Mouse (Mus musculus) forebrain, embryonic 11.5 days (tissue): ENCODE measurements around the gene Trpc7. TPM values are rescaled to one million over a fixed set of nuclear protein-coding genes. Genes with fewer than 3 reads are reported as not detected.
A peak's percentile ranks its signal among the peaks of the same experiment; 100 is the strongest.

Experiments
- ATAC-seq: fragments of 200-750 bp; cut with Nextera tagmentation; replicated peaks from 2 replicates; pipeline ENCODE4 v1.8.0; 2017; ENCODE audit warnings: moderate TSS enrichment; ENCODE audit not compliant: low FRiP score
- DNase-seq: peaks from one replicate; pipeline ENCODE4 v3.0.0-alpha.2; 2017; ENCODE audit warnings: low spot score
- H3K27ac ChIP-seq: fragments of 300-500 bp; sonication (generic); 2 replicates; pipeline ENCODE4 v1.5.1; 2014; ENCODE audit warnings: low read depth, low read length
- H3K27me3 ChIP-seq: fragments of 300-500 bp; sonication (generic); 2 replicates; pipeline ENCODE4 v1.6.1; 2014; ENCODE audit warnings: mild to moderate bottlenecking, low read length, mixed read lengths; ENCODE audit not compliant: control insufficient read depth, insufficient read depth
- H3K36me3 ChIP-seq: fragments of 300-500 bp; sonication (generic); 2 replicates; pipeline ENCODE4 v1.6.1; 2014; ENCODE audit warnings: mild to moderate bottlenecking, low read length, moderate library complexity, mixed read lengths; ENCODE audit not compliant: control insufficient read depth, insufficient read depth
- H3K4me1 ChIP-seq: fragments of 300-500 bp; sonication (generic); replicated peaks from 2 replicates; pipeline ENCODE4 v1.6.1; 2014; ENCODE audit warnings: low read length, mixed read lengths; ENCODE audit not compliant: control insufficient read depth, insufficient read depth
- H3K4me2 ChIP-seq: fragments of 300-500 bp; sonication (generic); 2 replicates; pipeline ENCODE4 v1.6.1; 2014; ENCODE audit warnings: low read depth, mild to moderate bottlenecking, low read length, moderate library complexity, mixed read lengths; ENCODE audit not compliant: severe bottlenecking
- H3K4me3 ChIP-seq: fragments of 300-500 bp; sonication (generic); 2 replicates; pipeline ENCODE4 v1.5.1; 2014; ENCODE audit warnings: low read depth, low read length
- H3K9ac ChIP-seq: fragments of 300-500 bp; sonication (generic); 2 replicates; pipeline ENCODE4 v1.6.1; 2014; ENCODE audit warnings: low read length
- H3K9me3 ChIP-seq: fragments of 300-500 bp; sonication (generic); 2 replicates; pipeline ENCODE4 v1.6.1; 2016; ENCODE audit warnings: low read length, mixed read lengths; ENCODE audit not compliant: control insufficient read depth
- WGBS: fragments of 180-500 bp; shearing (Covaris S2); extraction: QIAGEN DNeasy Blood & Tissue Kit; methylation state at CpG from one replicate; pipeline ENCODE4 v1.1.7; 2014; 5-methylcytosine and 5-hydroxymethylcytosine counted together
- polyA plus RNA-seq: library from polyadenylated mRNA; unstranded; fragments of >200 nt; fragmentation: Nextera tagmentation; extraction: Ambion mirVana; gene quantifications from 2 replicates; pipeline ENCODE4 v1.2.1, GENCODE M21; 2014

Trpc7 gene
- polyA plus RNA-seq, 1 experiment from 2014 or later, result not detected

DNA sequence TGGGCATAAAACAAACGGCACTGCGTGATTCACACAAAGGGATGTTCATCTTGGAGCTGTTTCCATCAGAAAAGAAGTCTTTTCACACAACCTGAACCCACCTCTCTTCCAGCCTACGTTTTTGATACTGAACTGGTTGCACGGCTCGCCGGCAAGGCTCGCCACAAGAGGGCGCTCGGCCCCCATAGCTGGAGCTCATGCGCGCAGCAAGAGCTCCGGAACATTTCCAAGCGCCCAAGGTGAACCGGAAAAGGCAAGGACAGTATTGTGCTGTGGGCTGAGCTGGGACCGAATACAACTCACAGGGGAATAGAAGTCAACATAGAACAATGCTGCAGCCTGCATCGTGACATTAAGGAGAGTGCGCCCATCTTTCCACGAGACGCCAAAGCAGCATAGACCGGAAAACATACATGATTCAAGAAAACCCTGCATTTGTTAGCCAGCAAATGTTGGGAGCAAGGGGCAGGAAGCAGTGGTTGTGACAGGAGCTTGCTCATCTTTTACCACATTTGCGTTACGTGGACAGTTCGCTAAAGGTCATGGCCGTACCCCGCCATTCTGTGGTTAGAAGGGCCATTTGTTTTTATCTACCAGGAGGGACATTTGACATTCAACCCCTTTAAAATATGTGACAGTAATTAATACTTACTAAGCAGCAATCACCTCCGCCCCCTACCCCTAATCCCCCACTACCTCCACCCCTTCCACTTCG is 88.9 kb downstream of the Trpc7 start:
- Histone ChIP-seq H3K27me3 (no peaks in the 10 kb centered on the region), H3K4me3 (no peak overlapping the region), H3K9me3 (no peaks in the 10 kb centered on the region), H3K27ac (no peak overlapping the region), H3K4me1 (no peaks in the 10 kb centered on the region), H3K4me2 (peak overlapping the region; percentile 44; the same call in 1 of the 2 replicates), H3K9ac (no peak overlapping the region), H3K36me3 (no peaks in the 10 kb centered on the region)
- DNase-seq (peak; percentile 94), ATAC-seq (peak; percentile 64; the same call in 1 of the 2 replicates)
- 8% methylated on average over 27 of the region's 27 CpGs for WGBS

DNA sequence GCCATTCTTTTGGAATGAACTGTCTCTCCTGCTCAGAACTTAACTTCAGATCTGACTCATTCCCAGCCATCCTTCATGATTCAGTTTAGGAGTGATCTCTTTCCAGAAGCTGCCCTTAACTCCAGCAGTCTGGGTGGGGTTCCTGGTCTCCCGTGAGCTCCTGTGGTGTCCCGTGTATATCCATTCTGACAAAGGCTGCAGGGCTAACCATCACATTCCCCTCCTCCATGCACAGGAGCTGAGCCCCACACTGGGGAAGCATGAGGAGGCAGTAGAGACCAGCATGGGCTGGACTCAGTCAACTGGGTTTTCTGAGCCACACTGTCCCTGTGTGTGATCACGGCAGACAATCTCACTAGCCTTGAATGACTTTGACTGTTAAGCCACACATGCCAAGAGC is 90.7 kb downstream of the Trpc7 start:
- Histone ChIP-seq H3K4me3 (no peak overlapping the region), H3K36me3 (no peaks in the 10 kb centered on the region), H3K27ac (no peak overlapping the region), H3K9me3 (no peaks in the 10 kb centered on the region), H3K4me1 (no peaks in the 10 kb centered on the region), H3K27me3 (no peaks in the 10 kb centered on the region), H3K4me2 (no peak overlapping the region), H3K9ac (no peak overlapping the region)
- no peak for ATAC-seq
- 86% methylated on average over 3 of the region's 3 CpGs for WGBS
- DNase-seq, result no peak

DNA sequence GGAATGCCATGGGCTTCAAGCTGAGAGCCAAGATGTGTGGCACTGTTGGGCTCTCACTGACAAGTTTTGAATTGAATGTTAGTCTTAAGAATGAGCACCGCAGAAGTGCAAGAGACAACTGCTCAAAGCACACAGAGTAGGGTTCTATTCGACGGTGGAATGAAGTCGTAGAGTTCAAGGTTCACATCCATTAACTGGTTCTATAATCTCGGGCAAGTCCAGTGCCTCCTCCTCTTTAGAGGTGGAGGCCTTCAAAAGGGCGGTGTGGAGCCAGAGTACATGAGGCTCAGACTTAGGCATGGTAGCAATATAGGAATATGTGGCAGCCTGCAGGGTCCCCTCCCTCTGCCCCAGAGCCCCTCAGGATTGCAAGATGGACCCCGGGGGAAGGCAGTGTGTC is 98.3 kb downstream of the Trpc7 start:
- Histone ChIP-seq H3K4me2 (no peak overlapping the region), H3K27me3 (no peaks in the 10 kb centered on the region), H3K36me3 (no peaks in the 10 kb centered on the region), H3K9ac (no peak overlapping the region), H3K4me1 (peaks cover 3% of the 10 kb centered on the region; the same call in 1 of the 2 replicates), H3K4me3 (no peak overlapping the region), H3K9me3 (no peaks in the 10 kb centered on the region), H3K27ac (no peak overlapping the region)
- ATAC-seq (no peak), DNase-seq (no peak)
- 84% methylated on average over 7 of the region's 7 CpGs for WGBS

DNA sequence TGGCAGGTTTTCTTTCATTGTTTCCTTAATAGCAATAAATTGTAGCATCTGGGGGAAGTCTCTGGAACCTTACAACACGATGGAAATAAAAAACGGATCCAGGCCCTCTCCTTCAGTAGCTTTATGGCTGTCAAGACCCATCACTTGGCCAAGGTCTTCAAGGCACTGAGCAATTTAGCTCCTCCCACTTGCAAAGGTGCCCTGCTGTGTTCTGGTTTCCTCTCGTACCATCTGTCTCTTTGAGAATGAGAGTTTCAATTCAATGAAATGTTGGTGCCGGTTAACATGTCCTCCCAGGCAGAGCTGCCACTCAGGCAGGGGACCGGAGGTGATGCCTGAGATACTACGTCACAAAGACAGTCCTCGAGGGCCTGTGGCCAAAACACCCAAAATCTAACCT is 100.3 kb downstream of the Trpc7 start:
- Histone ChIP-seq H3K4me3 (no peak overlapping the region), H3K27ac (no peak overlapping the region)
- no peak for ATAC-seq

DNA sequence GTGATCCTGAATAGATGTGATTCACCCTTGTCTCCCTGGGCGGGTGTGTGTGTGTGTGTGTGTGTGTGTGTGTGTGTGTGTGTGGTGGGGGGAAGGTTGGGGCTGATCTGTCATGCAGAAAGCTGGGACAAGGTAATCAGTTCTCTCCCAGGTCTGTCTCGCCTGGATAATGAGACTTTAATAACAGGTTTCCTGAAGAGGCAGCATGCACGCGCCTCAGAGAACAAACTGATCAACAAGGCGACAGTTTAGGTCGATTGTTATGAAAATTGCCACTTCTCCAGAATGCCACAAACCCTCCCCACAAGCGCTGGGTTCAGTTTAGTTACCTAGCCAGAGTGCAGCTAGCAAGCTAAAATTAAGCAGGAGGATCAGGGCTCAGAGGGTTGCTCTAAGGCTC is 101.4 kb downstream of the Trpc7 start:
- no peaks in the 10 kb centered on the region for H3K27me3 ChIP-seq
- DNase-seq, result no peak
- no peaks in the 10 kb centered on the region for H3K9me3 ChIP-seq
- no peak overlapping the region for H3K27ac ChIP-seq
- H3K4me3 ChIP-seq, result no peak overlapping the region
- ATAC-seq, result no peak
- no peak overlapping the region for H3K9ac ChIP-seq
- 45% methylated on average over 7 of the region's 7 CpGs for WGBS
- H3K4me2 ChIP-seq, result no peak overlapping the region
- no peaks in the 10 kb centered on the region for H3K36me3 ChIP-seq
- H3K4me1 ChIP-seq, result peaks cover 5% of the 10 kb centered on the region; the same call in 1 of the 2 replicates

More for the DNA sequence above, 100.3 kb downstream of the Trpc7 start:
- H3K27me3 ChIP-seq, result no peaks in the 10 kb centered on the region
- no peaks in the 10 kb centered on the region for H3K36me3 ChIP-seq
- no peak overlapping the region for H3K9ac ChIP-seq
- peaks cover 5% of the 10 kb centered on the region; the same call in 1 of the 2 replicates for H3K4me1 ChIP-seq
- H3K4me2 ChIP-seq, result no peak overlapping the region
- DNase-seq, result no peak
- WGBS, result 90% methylated on average over 7 of the region's 7 CpGs
- no peaks in the 10 kb centered on the region for H3K9me3 ChIP-seq

DNA sequence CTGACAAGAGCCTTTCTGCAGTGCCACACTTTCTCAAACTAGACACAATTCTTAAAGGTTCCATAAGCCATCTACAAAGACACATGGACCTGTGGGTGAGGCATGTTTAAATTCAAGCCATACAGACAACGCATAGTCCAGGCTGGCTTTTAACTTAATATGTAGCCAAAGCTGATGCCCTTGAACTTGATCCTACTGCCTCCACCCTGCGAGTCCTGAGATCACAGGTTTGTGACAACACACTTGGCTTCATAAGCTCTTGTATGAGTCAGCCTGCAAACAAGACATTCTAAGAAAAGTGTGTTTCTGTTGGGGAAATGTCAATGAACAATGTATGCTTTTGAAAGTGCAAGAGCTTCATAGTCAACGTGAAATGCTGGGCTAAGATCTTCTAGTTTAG is 102.9 kb downstream of the Trpc7 start:
- 89% methylated on average over 3 of the region's 3 CpGs for whole genome bisulfite sequencing
- Histone ChIP-seq H3K4me2 (no peak overlapping the region), H3K36me3 (no peaks in the 10 kb centered on the region), H3K4me1 (peaks cover 5% of the 10 kb centered on the region; the same call in 1 of the 2 replicates), H3K27ac (no peak overlapping the region), H3K4me3 (no peak overlapping the region), H3K27me3 (no peaks in the 10 kb centered on the region), H3K9ac (no peak overlapping the region), H3K9me3 (no peaks in the 10 kb centered on the region)
- ATAC-seq (no peak), DNase-seq (no peak)

DNA sequence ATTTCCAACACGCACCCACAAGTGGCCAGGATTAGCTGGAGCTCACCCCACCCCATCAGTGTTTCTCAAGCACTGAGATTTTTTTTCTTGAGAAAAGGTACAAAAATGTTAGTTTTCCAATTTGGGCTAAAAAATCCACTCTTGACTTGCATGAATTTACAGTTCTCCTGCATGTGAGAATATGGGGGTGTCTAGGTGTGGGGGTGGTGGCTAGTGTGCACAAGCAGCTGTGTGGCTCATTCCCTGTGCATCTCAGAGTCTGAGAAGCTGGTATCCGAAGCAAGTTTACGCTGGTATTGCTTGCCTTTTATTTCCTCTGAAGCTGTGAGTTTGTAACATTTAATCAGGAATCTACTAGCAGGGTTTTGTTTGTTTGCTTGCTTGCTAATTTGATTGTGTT is 105.1 kb downstream of the Trpc7 start:
- no peak for ATAC-seq
- Histone ChIP-seq H3K4me3 (no peak overlapping the region), H3K27me3 (no peaks in the 10 kb centered on the region), H3K4me2 (no peak overlapping the region), H3K27ac (no peak overlapping the region), H3K4me1 (peaks cover 5% of the 10 kb centered on the region; the same call in 1 of the 2 replicates), H3K36me3 (no peaks in the 10 kb centered on the region), H3K9ac (no peak overlapping the region), H3K9me3 (no peaks in the 10 kb centered on the region)
- no peak for DNase-seq
- WGBS, result 88% methylated on average over 3 of the region's 3 CpGs

DNA sequence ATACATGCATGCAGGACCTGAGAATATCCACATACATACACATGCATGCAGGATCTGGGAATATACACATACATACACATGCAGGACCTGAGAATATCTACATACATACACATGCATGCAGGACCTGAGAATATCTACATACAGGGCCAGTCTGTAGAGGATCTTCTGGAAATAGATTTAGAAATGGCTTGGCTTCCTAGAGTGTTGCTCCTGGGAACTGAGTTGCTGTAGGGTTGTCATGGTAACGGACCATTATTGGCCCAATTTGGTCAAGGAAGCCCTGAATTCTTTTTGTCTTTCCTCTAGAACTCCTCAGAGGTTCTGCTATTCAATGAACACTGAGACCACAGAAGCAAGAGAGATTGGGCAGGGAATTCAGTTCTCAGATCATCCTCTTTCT is 113.2 kb downstream of the Trpc7 start:
- Histone ChIP-seq H3K36me3 (no peaks in the 10 kb centered on the region), H3K9ac (no peak overlapping the region), H3K27me3 (no peaks in the 10 kb centered on the region), H3K9me3 (peaks cover 4% of the 10 kb centered on the region; the same call in 1 of the 2 replicates), H3K4me2 (no peak overlapping the region), H3K4me1 (no peaks in the 10 kb centered on the region), H3K4me3 (no peak overlapping the region), H3K27ac (no peak overlapping the region)
- ATAC-seq (no peak), DNase-seq (no peak)
- WGBS, result 88% methylated on average over 1 of the region's 1 CpGs

DNA sequence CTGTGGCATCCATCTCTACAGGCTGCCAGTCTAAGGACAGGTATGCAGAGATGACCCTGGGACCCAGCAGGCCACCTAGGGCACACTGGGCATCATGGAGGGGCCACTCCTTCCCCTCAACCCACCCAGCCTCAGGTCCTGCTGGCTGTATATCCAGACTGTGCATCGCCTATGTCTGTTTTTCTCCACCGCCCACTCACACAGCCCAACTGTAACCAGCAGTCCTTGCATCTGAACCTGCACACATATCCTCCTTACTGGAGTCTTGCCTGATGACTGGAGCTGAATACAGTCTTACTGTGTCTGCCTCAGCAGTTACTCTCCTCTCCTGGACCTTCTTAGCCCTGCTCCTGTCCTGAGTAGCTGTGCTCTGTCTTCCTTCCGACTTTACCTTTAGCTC is 114.1 kb downstream of the Trpc7 start:
- DNase-seq (no peak), ATAC-seq (no peak)
- Histone ChIP-seq H3K27ac (no peak overlapping the region), H3K4me2 (no peak overlapping the region), H3K36me3 (no peaks in the 10 kb centered on the region), H3K9me3 (peaks cover 4% of the 10 kb centered on the region; the same call in 1 of the 2 replicates), H3K4me3 (no peak overlapping the region), H3K9ac (no peak overlapping the region), H3K4me1 (no peaks in the 10 kb centered on the region), H3K27me3 (no peaks in the 10 kb centered on the region)
- WGBS, result 88% methylated on average over 3 of the region's 3 CpGs
